Mouse (Mus musculus) testis, adult 2 months (tissue): ENCODE results near the gene Etfbkmt.

ENCODE experiments used
- CTCF ChIP-seq: fragments of 200-500 bp; IDR thresholded peaks from 2 replicates; pipeline ENCODE4 v1.5.1; 2012; ENCODE audit warnings: low read depth, mild to moderate bottlenecking, inconsistent platforms, low read length, moderate library complexity; ENCODE audit not compliant: control insufficient read depth, insufficient read depth, insufficient replicate concordance
- POLR2A ChIP-seq: fragments of 200-500 bp; IDR thresholded peaks from 2 replicates; pipeline ENCODE4 v1.6.1; 2012; ENCODE audit warnings: low read depth, mild to moderate bottlenecking, inconsistent platforms, low read length, moderate library complexity; ENCODE audit not compliant: control insufficient read depth

- TF ChIP-seq CTCF (no peak), POLR2A (no peak)
These were observed 44.4 kb downstream of the Etfbkmt start for GRCm38 (mm10) chr6:149184007-149184406.
